Mouse (Mus musculus): ENCODE results near the gene Casc3.

Gene Casc3

GRCm38 (mm10) chr11:98804605-98805004 is at the start of gene Casc3:
Gene Casc3, plus strand, starts transcription at chr11:98804905.
- no peak for DNase-seq (ENCODE audit: low spot score in 2 of 2)

GRCm38 (mm10) chr11:98755726-98756380 is 48.9 kb upstream of the Casc3 start:
- no peak for DNase-seq (ENCODE audit: low spot score in 2 of 2)

DNA sequence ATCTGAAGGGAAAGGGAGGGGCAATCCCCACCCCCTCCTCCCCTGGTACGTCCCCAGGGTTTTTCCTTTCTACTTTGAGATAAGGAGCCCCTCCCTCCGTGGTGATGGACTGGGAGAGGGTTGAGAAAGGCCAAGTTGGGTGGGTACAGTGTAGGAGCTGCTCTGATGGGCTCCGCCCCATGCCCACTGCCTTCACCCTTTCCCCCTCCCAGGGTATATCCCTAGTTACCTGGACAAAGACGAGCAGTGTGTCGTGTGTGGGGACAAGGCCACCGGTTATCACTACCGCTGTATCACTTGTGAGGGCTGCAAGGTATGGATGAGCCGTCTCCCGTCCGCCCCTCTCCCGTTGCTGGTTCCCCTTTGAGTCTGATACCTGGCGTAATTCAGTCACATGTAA is 48.0 kb upstream of the Casc3 start:
- no peak for DNase-seq (ENCODE audit: low spot score in 2 of 2)

DNA sequence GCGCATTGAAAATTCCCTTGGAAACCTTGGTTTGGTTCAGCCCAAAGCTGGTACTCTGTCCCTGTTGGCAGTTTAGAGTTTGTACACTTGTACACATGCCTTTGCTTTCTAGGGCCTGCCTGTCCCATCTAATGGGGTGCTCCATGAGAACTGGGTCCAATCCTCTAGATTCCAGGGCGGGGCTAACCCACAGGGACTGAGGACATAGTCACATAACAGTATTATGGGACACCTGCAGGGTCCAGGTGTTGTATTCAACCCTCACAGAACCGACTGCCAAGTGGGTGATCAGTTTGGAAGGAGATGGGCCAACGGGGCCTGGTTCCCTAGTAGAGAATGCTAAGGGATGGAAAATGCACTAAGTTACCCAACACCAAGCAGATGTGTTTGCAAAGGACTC is 42.8 kb upstream of the Casc3 start:
- no peak for DNase-seq (ENCODE audit: low spot score in 2 of 2)

DNA sequence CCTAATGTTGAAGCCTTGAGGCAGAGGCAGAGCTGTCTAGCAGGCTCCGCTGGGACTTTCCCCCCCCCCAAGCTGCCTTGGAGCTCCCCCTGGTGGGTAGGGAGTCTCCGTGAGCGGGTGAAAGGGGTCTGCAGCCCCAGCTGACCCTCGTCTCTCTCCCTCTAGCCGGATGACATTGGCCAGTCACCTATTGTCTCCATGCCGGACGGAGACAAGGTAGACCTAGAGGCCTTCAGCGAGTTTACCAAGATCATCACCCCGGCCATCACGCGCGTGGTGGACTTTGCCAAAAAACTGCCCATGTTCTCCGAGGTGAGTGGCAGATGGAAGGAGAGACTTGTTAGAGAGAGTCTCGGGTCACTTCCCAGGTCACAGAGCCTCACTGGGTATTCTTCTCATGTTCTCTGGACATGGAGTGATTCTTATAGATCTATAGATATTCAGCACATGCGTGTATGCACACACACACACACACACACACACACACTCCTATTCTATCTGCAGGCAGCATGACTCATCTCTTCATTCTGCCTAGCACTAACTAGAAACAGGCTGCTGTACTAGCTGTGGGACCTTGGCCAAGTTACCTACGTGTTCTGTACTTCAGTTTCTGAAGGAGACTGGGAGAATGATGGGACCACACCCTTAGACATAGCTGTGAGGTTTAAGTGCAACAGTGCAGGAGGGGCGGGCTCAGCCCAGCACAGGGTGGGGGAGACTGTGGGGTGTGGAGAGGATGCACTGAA is 41.8 kb upstream of the Casc3 start:
- no peak for DNase-seq (ENCODE audit: low spot score in 2 of 2)

GRCm38 (mm10) chr11:98763502-98763861 is 41.2 kb upstream of the Casc3 start:
- no peak for DNase-seq (ENCODE audit: low spot score in 2 of 2)

DNA sequence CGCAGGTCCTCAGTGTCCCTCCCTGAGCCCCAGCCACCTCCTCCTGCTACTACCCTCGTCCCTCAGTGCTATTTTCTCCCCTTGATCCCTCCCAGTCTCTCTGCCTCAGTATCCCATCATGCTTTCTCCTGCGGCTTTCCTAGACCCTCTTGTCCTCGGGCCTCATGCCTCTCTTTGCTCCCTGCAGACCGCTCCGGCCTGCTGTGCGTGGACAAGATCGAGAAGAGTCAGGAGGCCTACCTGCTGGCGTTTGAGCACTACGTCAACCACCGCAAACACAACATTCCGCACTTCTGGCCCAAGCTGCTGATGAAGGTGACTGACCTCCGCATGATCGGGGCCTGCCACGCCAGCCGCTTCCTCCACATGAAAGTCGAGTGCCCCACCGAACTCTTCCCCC is 40.6 kb upstream of the Casc3 start:
- no peak for DNase-seq (ENCODE audit: low spot score in 2 of 2)

DNA sequence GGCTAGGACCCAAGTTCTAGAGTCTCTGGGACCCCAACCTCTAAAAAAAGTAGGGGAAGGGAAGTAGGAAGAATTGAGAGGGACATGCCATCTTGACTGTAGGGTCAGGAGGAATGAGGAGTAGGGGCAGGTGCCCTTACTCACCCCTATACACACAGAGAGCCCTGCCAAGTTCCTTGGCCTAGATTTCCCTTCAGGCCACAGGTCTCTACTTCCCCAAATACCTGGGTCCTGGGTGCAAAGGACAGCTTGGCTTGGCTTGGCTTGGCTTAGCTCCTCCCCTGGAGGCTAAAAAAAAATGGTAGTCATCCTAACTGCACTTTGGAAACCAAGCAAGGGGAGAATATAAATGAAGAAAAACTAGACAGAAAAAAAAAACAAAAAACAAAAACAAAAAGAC is 40.0 kb upstream of the Casc3 start:
- no peak for DNase-seq (ENCODE audit: low spot score in 2 of 2)

GRCm38 (mm10) chr11:98765421-98766309 is 39.0 kb upstream of the Casc3 start:
- no peak for DNase-seq (ENCODE audit: low spot score in 2 of 2)

- no peak for DNase-seq (ENCODE audit: low spot score in 2 of 2)
Measured at GRCm38 (mm10) chr11:98766346-98766745, 38.4 kb upstream of the Casc3 start.

DNA sequence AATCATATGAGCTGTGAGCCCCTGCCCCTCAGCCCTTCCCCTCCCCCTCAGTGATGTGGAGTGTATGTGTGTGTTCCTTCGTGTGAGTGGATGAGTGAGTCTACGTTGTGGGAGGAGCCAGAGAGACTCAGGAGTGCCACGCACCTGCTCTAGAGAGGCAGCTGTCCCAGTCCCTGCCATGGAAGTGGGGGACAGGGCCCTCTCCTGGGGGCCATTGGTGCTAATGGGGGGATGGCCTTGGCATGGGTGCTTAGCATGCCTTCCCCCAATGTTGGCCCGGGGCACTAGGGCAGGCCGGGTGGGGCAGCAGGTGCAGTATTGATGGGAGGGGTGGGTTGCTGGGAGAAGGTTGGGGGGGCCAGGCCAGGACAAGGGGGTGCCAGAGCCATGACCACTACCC is 37.9 kb upstream of the Casc3 start:
- DNase-seq (ENCODE audit: low spot score in 2 of 2) = no peak

- DNase-seq (ENCODE audit: low spot score in 2 of 2) = no peak
Measured at GRCm38 (mm10) chr11:98767276-98767675, 37.4 kb upstream of the Casc3 start.

GRCm38 (mm10) chr11:98767713-98768112 is 37.0 kb upstream of the Casc3 start:
- DNase-seq (ENCODE audit: low spot score in 2 of 2) = no peak

- DNase-seq (ENCODE audit: low spot score in 2 of 2) = no peak
Measured at GRCm38 (mm10) chr11:98768127-98769006, 36.3 kb upstream of the Casc3 start.

DNA sequence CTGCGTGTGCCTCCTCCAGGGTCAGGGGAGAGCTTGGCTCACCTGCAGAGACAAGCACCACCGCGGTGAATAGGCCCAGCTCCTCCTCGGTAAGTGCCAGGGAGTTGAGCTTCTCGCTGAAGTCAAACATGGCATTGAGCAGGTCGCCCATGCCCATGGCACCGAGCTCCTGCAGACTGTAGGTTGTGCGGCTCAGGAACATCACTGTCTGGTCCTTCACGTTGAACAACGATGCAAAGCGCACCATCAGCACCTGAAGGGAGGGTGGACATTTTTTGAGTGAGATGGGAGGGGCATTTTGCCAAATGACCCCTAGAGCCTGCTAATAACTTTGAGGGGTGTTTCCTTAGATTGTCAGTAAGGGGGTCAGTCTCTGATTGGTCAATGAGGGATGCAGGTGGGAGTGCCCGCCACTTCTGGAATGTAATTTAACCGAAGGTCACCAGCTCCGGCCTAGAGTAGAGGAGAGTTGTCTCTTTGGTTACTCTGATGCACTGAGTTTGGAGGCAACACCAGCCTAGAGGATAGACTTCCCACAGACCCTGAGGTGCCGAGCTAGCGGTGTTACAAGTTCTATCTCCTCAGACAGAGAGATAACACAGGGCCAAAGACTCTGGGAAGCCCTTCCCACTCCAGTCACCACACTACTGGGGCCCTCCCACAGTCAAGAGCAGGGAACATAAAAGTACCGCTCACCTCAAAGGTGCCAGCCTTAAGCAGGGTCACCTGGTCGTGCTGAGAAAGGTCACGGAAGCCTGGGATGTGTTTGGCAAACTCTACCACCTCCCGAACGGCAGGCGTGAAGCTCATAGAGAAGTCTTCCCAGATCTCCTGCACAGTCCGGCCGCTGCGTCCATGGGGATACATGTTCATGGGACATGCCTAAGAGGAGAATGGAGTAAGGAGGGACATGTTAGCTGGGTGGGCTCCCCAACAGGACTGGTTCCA is 35.4 kb upstream of the Casc3 start:
- no peak for DNase-seq (ENCODE audit: low spot score in 2 of 2)

DNA sequence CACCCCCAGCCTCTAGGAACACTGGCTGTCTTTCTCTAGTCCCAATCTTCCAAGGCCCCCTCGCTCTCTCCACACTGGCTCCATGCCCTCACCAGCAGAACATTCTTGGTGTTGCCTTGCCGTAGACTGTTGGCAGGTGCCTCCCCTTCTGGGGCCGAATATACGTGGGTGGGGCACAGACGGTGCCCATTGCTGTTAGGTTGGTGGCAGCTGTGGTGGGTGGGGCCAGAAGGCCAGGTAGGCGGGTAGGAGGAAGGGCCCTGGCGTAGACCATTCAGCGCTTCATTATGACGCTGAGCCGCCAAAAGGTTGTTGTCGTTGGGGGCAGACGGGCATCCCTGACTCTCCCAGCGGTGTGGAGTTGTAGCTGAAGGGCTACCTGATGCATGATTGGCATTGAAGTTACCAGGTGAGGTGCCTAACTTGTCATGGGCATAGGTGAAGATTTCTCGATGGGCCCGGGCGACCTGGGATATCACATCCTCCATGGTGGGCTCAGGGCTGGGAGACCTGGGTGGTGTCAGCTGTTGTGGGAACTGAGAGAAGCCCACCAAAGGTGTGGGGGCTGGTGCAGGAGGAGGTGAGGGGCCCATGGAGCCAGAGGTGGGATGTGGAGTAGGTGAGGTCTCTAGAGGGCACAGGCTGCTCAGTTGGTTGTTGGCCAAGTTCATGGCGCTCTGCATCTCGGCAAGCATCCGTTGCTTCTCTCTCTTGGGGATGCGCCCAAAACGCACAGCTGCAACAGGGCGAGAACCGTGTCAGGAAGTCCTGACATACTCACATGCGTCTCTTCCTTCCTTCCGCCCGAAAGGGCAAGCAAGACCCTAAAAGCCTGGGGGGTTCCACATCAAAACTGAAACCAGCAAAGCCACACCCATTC is 34.4 kb upstream of the Casc3 start:
- no peak for DNase-seq (ENCODE audit: low spot score in 2 of 2)

- no peak for DNase-seq (ENCODE audit: low spot score in 2 of 2)
Measured at GRCm38 (mm10) chr11:98771131-98771530, 33.6 kb upstream of the Casc3 start.

DNA sequence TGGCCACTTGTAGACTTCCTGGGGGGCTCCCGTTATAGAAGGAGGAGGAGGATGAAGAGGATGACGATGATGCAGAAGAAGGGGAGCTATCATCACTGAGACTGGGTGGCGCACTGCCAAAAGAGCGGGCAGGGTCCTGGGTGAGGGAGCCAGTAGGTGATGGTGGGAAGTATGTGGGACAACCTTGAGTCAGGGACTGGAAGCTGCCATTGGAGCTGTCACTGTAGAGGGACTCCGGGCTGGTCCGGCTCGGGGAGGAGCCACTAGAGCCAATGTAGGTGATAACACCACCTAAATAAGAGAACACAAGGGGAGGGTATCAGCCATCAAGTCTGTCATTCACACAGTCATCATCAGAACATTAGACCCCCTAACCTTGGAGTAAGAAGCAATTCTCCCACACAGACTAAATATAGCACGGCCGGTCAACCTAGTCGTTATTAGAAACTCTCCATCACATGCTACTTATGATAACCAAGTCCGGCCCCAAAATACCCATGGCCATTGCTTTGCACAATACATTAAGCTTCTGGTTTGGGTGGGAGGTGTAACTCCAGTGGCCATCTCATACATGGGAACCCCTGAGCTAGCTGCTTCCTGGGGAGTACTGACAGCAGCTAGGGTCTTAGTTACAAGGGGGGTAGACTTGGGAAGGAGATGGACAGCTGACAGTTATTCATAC is 32.7 kb upstream of the Casc3 start:
- DNase-seq (ENCODE audit: low spot score in 2 of 2) = no peak

- no peak for DNase-seq (ENCODE audit: low spot score in 2 of 2)
Measured at GRCm38 (mm10) chr11:98772667-98773171, 32.0 kb upstream of the Casc3 start.
